Mouse (Mus musculus): ENCODE data around the gene Shank2.

The Shank2 gene

GRCm38 (mm10) chr7:144174329-144174728, 172.6 kb downstream of the Shank2 start:
- DNase-seq, result peak; percentile 38

GRCm38 (mm10) chr7:144175025-144175424, 173.3 kb downstream of the Shank2 start:
- no peak for DNase-seq

GRCm38 (mm10) chr7:144175481-144176233, 173.9 kb downstream of the Shank2 start:
- peak; percentile 49 for DNase-seq

GRCm38 (mm10) chr7:144176234-144176730, 174.6 kb downstream of the Shank2 start:
- DNase-seq, result no peak

- no peak for DNase-seq
These were observed 177.7 kb downstream of the Shank2 start for GRCm38 (mm10) chr7:144179436-144179835.

GRCm38 (mm10) chr7:144180885-144181284, 179.2 kb downstream of the Shank2 start:
- peak; percentile 44 for DNase-seq

GRCm38 (mm10) chr7:144187869-144188430, 186.2 kb downstream of the Shank2 start:
- DNase-seq, result no peak

- DNase-seq, result no peak
These were observed 187.7 kb downstream of the Shank2 start for GRCm38 (mm10) chr7:144189446-144189845.

GRCm38 (mm10) chr7:144198491-144198890, 196.8 kb downstream of the Shank2 start:
- DNase-seq, result no peak

GRCm38 (mm10) chr7:144202017-144202682, 200.4 kb downstream of the Shank2 start:
- DNase-seq, result no peak

- peak; percentile 58 for DNase-seq
These were observed 202.6 kb downstream of the Shank2 start for GRCm38 (mm10) chr7:144204290-144204689.

- no peak for DNase-seq
These were observed 203.4 kb downstream of the Shank2 start for GRCm38 (mm10) chr7:144205161-144205560.

- DNase-seq, result peak; percentile 52
These were observed 204.1 kb downstream of the Shank2 start for GRCm38 (mm10) chr7:144205837-144206236.

- DNase-seq, result peak; percentile 44
These were observed 204.5 kb downstream of the Shank2 start for GRCm38 (mm10) chr7:144206254-144206653.

GRCm38 (mm10) chr7:144207100-144207499, 205.4 kb downstream of the Shank2 start:
- no peak for DNase-seq

- peak; percentile 72 for DNase-seq
These were observed 206.1 kb downstream of the Shank2 start for GRCm38 (mm10) chr7:144207849-144208248.

- no peak for DNase-seq
These were observed 206.9 kb downstream of the Shank2 start for GRCm38 (mm10) chr7:144208628-144209027.

- peak; percentile 23 for DNase-seq
These were observed 208.8 kb downstream of the Shank2 start for GRCm38 (mm10) chr7:144210526-144210925.

- DNase-seq, result no peak
These were observed 211.0 kb downstream of the Shank2 start for GRCm38 (mm10) chr7:144212694-144213093.

GRCm38 (mm10) chr7:144217192-144217591, 215.5 kb downstream of the Shank2 start:
- peak; percentile 63 for DNase-seq

- no peak for DNase-seq
These were observed 227.0 kb downstream of the Shank2 start for GRCm38 (mm10) chr7:144228683-144229082.

- DNase-seq, result no peak
These were observed 227.7 kb downstream of the Shank2 start for GRCm38 (mm10) chr7:144229421-144229820.

- no peak for DNase-seq
These were observed 230.5 kb downstream of the Shank2 start for GRCm38 (mm10) chr7:144232132-144232706.

Measured in layer of hippocampus, adult 9-11 months (tissue).